Mouse (Mus musculus) activated CD4-positive, CD25-positive, alpha-beta regulatory T cell (primary cell): ENCODE measurements around the gene Aamdc. TPM values are rescaled to one million over a fixed set of nuclear protein-coding genes. Genes with fewer than 3 reads are reported as not detected.

Source experiments
- polyA plus RNA-seq, 2 experiments: library from polyadenylated mRNA; unstranded; fragments of 100-300 nt; shearing (Covaris generic); gene quantifications; one replicate each; pipeline ENCODE4 v1.2.1; 2017

Aamdc gene
- polyA plus RNA-seq = 10 to 100 TPM; 37.5 to 40.1 TPM

GRCm38 (mm10) chr7:97579067-97579975, at the start of gene Aamdc, which contains the start of gene Rsf1:
Gene Aamdc, minus strand, starts transcription at chr7:97579497.
Gene Rsf1, plus strand, starts transcription at chr7:97579889.

Other genes starting within 250 kb of the Aamdc start
- gene Usp35, start 247.5 kb downstream of the Aamdc start, polyA plus RNA-seq = 1 to 10 TPM; 3.4 to 3.8 TPM
- gene Kctd21, start 247.2 kb downstream of the Aamdc start, polyA plus RNA-seq = 1 to 10 TPM; 1.1 to 2.8 TPM
- gene Alg8, start 207.9 kb downstream of the Aamdc start, polyA plus RNA-seq = 10 to 100 TPM; 18.1 TPM
- gene Ndufc2, start 179.5 kb downstream of the Aamdc start, polyA plus RNA-seq = 100 to 1,000 TPM; 176 to 201 TPM
- gene Thrsp, start 161.8 kb downstream of the Aamdc start, polyA plus RNA-seq = under 1 TPM; 0.12 to 0.32 TPM
- 1 to 10 TPM in 1 of 2 experiments, under 1 TPM in 1; 0.79 to 3.1 TPM for gene Kctd14, start 128.2 kb downstream of the Aamdc start, polyA plus RNA-seq
- 10 to 100 TPM; 34.6 to 43.1 TPM for gene Ints4, start 98.5 kb downstream of the Aamdc start, polyA plus RNA-seq
- gene Rsf1, start 392 bp upstream of the Aamdc start, polyA plus RNA-seq = 10 to 100 TPM; 40.9 to 54.0 TPM
- 100 to 1,000 TPM; 111 to 147 TPM for gene Clns1a, start 117.1 kb upstream of the Aamdc start, polyA plus RNA-seq
- gene Aqp11, start 158.8 kb upstream of the Aamdc start, polyA plus RNA-seq = under 1 TPM; 0.58 to 0.98 TPM
- gene Pak1, start 209.0 kb upstream of the Aamdc start, polyA plus RNA-seq = 1 to 10 TPM; 1.6 to 4.2 TPM